Mouse (Mus musculus): ENCODE data around the gene Tekt3. TPM values are rescaled to one million over a fixed set of nuclear protein-coding genes. Genes with fewer than 3 reads are reported as not detected.

Gene Tekt3
- polyA plus RNA-seq, 1 experiment, result not detected

DNA sequence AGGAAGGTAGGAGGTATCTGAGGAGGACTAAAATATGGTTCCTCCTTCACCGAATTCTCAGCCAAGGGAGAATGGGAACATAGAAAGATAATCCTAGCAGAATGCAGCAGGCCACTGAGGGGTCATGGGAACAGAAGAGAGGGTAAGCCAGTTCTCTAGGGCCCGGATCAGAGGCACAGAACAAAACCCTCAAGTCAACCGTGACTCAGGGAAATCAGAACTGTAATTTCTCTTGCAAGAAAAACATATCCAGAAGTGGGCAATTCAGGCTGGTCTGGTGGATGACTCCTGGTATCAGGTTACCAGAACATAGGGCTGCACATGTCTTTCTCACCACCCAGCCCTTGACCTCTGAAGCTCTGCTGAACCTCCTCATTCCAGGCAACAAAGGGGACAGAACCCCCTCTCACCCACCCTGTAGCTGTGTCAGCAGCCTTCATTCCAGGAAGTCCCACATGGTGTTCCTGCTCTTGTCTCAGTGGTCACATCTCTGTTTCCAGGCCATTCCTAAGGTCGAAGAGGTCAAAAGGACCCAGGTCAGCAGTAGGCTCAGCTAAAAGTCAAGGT, 32.2 kb upstream of the Tekt3 start:
- TF ChIP-seq TCF12 (IDR thresholded peaks at IDR 0.05; ENCODE audit: insufficient read depth, poor library complexity, severe bottlenecking) (no peak), SRF (IDR thresholded peaks at IDR 0.05; ENCODE audit: control insufficient read depth, insufficient read length, low read depth) (no peak), POLR2AphosphoS2 (IDR thresholded peaks at IDR 0.05; ENCODE audit: insufficient read length, low read depth) (no peak), POLR2A (IDR thresholded peaks at IDR 0.05; ENCODE audit: insufficient read length, low read depth) (no peak), USF1 (IDR thresholded peaks at IDR 0.05; ENCODE audit: low read depth) (no peak), MYOG (IDR thresholded peaks at IDR 0.05; ENCODE audit: control insufficient read depth in 1 of 3, insufficient read depth in 1 of 3, insufficient read length in 2 of 3, low read depth in 2 of 3) (no peak), MAX (IDR thresholded peaks at IDR 0.05; ENCODE audit: low read depth) (no peak), MYOD1 (IDR thresholded peaks at IDR 0.05; ENCODE audit: control insufficient read depth in 1 of 3, insufficient read length in 2 of 3, low read depth in 2 of 3) (no peak), TCF3 (IDR thresholded peaks at IDR 0.05; ENCODE audit: insufficient read length, low read depth) (no peak), CEBPB (IDR thresholded peaks at IDR 0.05; ENCODE audit: insufficient read depth, poor library complexity, severe bottlenecking) (no peak)
- no peaks in the 10 kb centered on the region for H3K27me3 ChIP-seq (ENCODE audit: control insufficient read depth, insufficient read depth, insufficient read length)
- no peaks in the 10 kb centered on the region for H3K79me2 ChIP-seq (ENCODE audit: control insufficient read depth, insufficient read depth)
- H3K4me3 ChIP-seq, result no peak overlapping the region
- no peak overlapping the region for H3ac ChIP-seq (ENCODE audit: control insufficient read depth, insufficient read length)
- H3K4me2 ChIP-seq (ENCODE audit: low read depth), result peak overlapping the region; percentile 20
- H3K36me3 ChIP-seq (ENCODE audit: control insufficient read depth, insufficient read depth), result no peaks in the 10 kb centered on the region

DNA sequence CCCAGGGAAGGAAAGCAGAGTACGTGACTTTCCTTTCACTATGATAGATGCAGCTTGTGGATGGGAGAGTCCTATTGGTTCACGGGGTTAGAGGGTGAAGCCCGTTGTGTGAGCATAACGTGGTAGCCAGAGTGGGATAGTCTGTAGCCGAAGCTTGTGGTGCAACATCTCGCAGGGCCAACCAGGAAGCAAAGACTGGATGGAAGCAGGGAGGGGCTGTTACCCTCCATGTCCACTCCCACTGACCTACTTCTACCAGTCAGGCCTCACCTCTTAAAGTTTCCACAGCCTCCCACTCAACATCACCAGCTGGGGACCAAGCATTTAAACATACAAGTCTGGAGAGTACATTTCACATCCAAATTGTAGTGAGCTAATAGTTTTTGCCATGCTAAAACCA, 31.7 kb upstream of the Tekt3 start:
- Histone ChIP-seq H3K36me3 (ENCODE audit: control insufficient read depth, insufficient read depth) (no peaks in the 10 kb centered on the region), H3K4me2 (ENCODE audit: low read depth) (no peak overlapping the region), H3ac (ENCODE audit: control insufficient read depth, insufficient read length) (no peak overlapping the region), H3K4me3 (no peak overlapping the region), H3K79me2 (ENCODE audit: control insufficient read depth, insufficient read depth) (no peaks in the 10 kb centered on the region), H3K27me3 (ENCODE audit: control insufficient read depth, insufficient read depth, insufficient read length) (no peaks in the 10 kb centered on the region)
- no peak for TF ChIP-seq TCF12 (IDR thresholded peaks at IDR 0.05; ENCODE audit: insufficient read depth, poor library complexity, severe bottlenecking)
- no peak for TF ChIP-seq POLR2AphosphoS2 (IDR thresholded peaks at IDR 0.05; ENCODE audit: insufficient read length, low read depth)
- no peak for TF ChIP-seq REST (IDR thresholded peaks at IDR 0.05; ENCODE audit: insufficient read depth, insufficient read length)
- no peak for TF ChIP-seq SRF (IDR thresholded peaks at IDR 0.05; ENCODE audit: control insufficient read depth, insufficient read length, low read depth)
- no peak for TF ChIP-seq MAX (IDR thresholded peaks at IDR 0.05; ENCODE audit: low read depth)
- no peak for TF ChIP-seq POLR2A (IDR thresholded peaks at IDR 0.05; ENCODE audit: insufficient read length, low read depth)
- TF ChIP-seq CEBPB (IDR thresholded peaks at IDR 0.05; ENCODE audit: insufficient read depth, poor library complexity, severe bottlenecking), result no peak
- TF ChIP-seq TCF3 (IDR thresholded peaks at IDR 0.05; ENCODE audit: insufficient read length, low read depth), result no peak
- TF ChIP-seq USF1 (IDR thresholded peaks at IDR 0.05; ENCODE audit: low read depth), result no peak
- no peak for TF ChIP-seq E2F4 (IDR thresholded peaks at IDR 0.05; ENCODE audit: insufficient read depth)

DNA sequence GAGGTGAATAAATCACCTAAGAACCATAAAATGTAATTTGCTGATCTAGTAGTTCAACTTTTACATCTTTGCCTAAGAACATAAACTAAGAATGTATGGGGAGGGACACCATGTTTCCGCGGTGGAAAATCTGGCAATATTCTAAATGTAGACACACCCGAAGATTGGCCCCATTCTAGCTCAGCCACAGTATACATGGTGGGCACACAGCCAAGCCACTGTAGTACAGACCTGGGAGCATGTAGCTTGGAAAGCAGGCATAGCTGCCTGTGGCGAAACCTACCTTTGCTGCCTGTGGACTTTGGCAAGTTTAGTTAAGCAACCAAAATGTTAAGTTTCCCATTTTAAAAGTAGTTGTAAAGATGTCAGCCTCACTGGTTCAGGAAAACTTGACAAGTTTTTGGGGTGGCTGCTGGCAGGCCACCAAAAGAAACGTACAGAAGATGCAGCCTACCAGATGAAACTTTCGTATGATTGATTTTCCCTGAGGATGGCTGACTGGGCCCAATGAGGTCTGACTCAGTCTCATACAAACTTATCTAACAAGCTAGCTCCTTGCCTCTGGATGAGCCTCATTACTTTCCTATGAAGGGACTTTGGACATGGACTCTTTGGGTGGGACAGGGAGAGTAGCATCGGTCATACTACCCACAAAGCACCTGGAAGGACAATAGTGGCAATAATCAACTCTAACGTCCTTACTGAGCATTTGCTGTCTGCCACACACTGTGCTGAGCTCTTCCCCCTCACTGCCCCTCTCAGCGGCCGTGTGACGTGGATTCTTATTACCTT, 25.8 kb upstream of the Tekt3 start:
- no peak overlapping the region for H3K4me3 ChIP-seq
- no peaks in the 10 kb centered on the region for H3K27me3 ChIP-seq (ENCODE audit: control insufficient read depth, insufficient read depth, insufficient read length)
- no peak for TF ChIP-seq USF1 (IDR thresholded peaks at IDR 0.05; ENCODE audit: low read depth)
- no peaks in the 10 kb centered on the region for H3K36me3 ChIP-seq (ENCODE audit: control insufficient read depth, insufficient read depth)
- H3ac ChIP-seq (ENCODE audit: control insufficient read depth, insufficient read length), result no peak overlapping the region
- no peak overlapping the region for H3K4me2 ChIP-seq (ENCODE audit: low read depth)
- no peaks in the 10 kb centered on the region for H3K79me2 ChIP-seq (ENCODE audit: control insufficient read depth, insufficient read depth)

DNA sequence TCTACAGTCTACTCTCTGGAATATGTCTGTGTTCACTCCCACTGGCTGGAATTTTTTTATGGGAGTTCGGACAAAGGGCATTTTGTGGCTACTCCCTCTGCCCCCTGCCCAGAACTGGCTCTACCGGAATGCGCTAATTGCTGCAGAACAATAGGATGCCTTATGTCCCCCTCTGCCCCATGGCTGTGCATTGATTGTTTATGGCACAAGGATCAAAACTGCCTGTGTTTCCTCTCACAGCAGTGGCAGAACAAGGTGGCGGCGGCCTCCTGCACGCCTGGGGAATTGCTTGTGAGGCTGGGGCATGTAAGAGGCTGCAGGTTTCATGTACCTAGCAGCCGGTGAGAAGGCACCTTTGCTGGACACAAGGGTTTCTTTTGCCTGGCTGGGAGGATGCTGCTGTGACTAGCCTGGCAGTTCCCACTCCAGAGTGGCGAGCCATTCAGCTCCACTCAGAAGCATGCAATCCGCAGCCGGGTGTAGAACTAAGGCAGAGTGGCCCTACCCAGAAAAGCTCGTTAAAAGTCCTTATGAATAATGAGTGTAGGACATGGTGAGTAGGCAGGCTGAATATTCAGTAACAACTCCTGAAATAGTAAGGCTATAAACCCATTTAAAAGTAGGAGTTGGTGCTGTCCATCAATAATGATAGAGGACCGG, 21.3 kb upstream of the Tekt3 start:
- Histone ChIP-seq H3K27me3 (ENCODE audit: control insufficient read depth, insufficient read depth, insufficient read length) (no peaks in the 10 kb centered on the region), H3K4me3 (no peak overlapping the region), H3K36me3 (ENCODE audit: control insufficient read depth, insufficient read depth) (no peaks in the 10 kb centered on the region), H3ac (ENCODE audit: control insufficient read depth, insufficient read length) (no peak overlapping the region), H3K79me2 (ENCODE audit: control insufficient read depth, insufficient read depth) (no peaks in the 10 kb centered on the region), H3K4me2 (ENCODE audit: low read depth) (no peak overlapping the region)
- TF ChIP-seq TCF3 (IDR thresholded peaks at IDR 0.05; ENCODE audit: insufficient read length, low read depth) (no peak), POLR2AphosphoS2 (IDR thresholded peaks at IDR 0.05; ENCODE audit: insufficient read length, low read depth) (no peak), REST (IDR thresholded peaks at IDR 0.05; ENCODE audit: insufficient read depth, insufficient read length) (no peak), MAX (IDR thresholded peaks at IDR 0.05; ENCODE audit: low read depth) (no peak), E2F4 (IDR thresholded peaks at IDR 0.05; ENCODE audit: insufficient read depth) (no peak), MYOG (IDR thresholded peaks at IDR 0.05; ENCODE audit: control insufficient read depth in 1 of 3, insufficient read depth in 1 of 3, insufficient read length in 2 of 3, low read depth in 2 of 3) (no peak), SRF (IDR thresholded peaks at IDR 0.05; ENCODE audit: control insufficient read depth, insufficient read length, low read depth) (no peak), POLR2A (IDR thresholded peaks at IDR 0.05; ENCODE audit: insufficient read length, low read depth) (no peak), MYOD1 (IDR thresholded peaks at IDR 0.05; ENCODE audit: control insufficient read depth in 1 of 3, insufficient read length in 2 of 3, low read depth in 2 of 3) (no peak), USF1 (IDR thresholded peaks at IDR 0.05; ENCODE audit: low read depth) (no peak), CEBPB (IDR thresholded peaks at IDR 0.05; ENCODE audit: insufficient read depth, poor library complexity, severe bottlenecking) (no peak), TCF12 (IDR thresholded peaks at IDR 0.05; ENCODE audit: insufficient read depth, poor library complexity, severe bottlenecking) (no peak)
